21 mouse cellular contexts compared by ENCODE assay signal in the genomic region with DNA sequence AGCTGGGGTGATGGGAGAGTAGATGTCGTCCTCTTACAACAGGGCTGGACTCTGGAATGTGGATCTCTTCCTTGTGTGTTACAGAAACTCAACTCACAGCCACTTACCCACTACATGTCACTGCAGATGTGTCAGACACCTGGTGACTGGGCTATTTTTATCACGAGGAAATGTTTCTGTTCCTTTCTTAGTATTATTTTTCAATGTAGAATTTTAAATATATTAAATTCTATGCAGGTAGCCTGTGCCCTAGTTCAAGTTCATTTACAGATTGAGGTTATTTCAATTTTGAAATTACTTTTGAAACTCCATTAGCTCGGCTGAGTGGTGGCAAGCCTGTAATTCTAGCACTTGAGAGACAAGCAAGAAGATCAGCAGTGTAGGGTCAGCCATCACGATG.
A peak's percentile ranks its signal among the peaks of the same experiment; 100 is the strongest.
DNase-seq lines count a peak whose midpoint lies in the region; ATAC-seq and TF ChIP-seq lines count a peak whose summit lies in the region.
"Had no signal": no experiment of that assay in that cellular context is flagged by ENCODE, and none has a peak within 500 bp of the region (broad histone marks: within the 10 kb centered on the region; RNA-seq: fewer than 3 reads in every experiment).

No protein-coding gene starts in this region.

- H3K9ac ChIP-seq in heart, embryonic 11.5 days (ENCODE audit: low read depth, low read length), result no peak overlapping the region
- no peak overlapping the region for H3K9ac ChIP-seq in intestine, postnatal 0 days (ENCODE audit: low read depth, low read length)
- no peak overlapping the region for H3K9ac ChIP-seq in intestine, embryonic 15.5 days
- no peak overlapping the region for H3K9ac ChIP-seq in lung, postnatal 0 days (replicated peaks; ENCODE audit: low read depth)
- H3K9ac ChIP-seq: embryonic facial prominence, embryonic 13.5 days; forebrain, embryonic 12.5 days; hindbrain, embryonic 12.5 days had no signal

- no peak overlapping the region for H3K4me3 ChIP-seq in heart, embryonic 11.5 days (ENCODE audit: low read depth, low read length)
- H3K4me3 ChIP-seq in intestine, postnatal 0 days (ENCODE audit: low read depth, low read length), result no peak overlapping the region
- no peak overlapping the region for H3K4me3 ChIP-seq in intestine, embryonic 15.5 days (replicated peaks)
- no peak overlapping the region for H3K4me3 ChIP-seq in lung, postnatal 0 days (ENCODE audit: low read depth, low read length)
- H3K4me3 ChIP-seq: embryonic facial prominence, embryonic 13.5 days; forebrain, embryonic 12.5 days; hindbrain, embryonic 12.5 days had no signal

- no peaks in the 10 kb centered on the region for H3K4me1 ChIP-seq in heart, embryonic 11.5 days (ENCODE audit: control insufficient read depth, insufficient read depth, low read length)
- H3K4me1 ChIP-seq in intestine, postnatal 0 days (replicated peaks; ENCODE audit: control insufficient read depth, insufficient read depth, low read length), result peaks cover 3% of the 10 kb centered on the region; the same call in 1 of the 2 replicates
- H3K4me1 ChIP-seq in intestine, embryonic 15.5 days (replicated peaks), result 0 out of 2 replicates have a peak, but pooled peaks cover 8% of the 10 kb centered on the region
- peaks cover 9% of the 10 kb centered on the region; the same call in 1 of the 2 replicates for H3K4me1 ChIP-seq in lung, postnatal 0 days (ENCODE audit: insufficient read depth, low read depth, low read length)
- H3K4me1 ChIP-seq: forebrain, embryonic 12.5 days; hindbrain, embryonic 12.5 days had no signal

- DNase-seq in heart, adult 8-10 months (ENCODE audit: low spot score), result no peak
- DNase-seq in lung, postnatal 0 days (ENCODE audit: low spot score), result peak; percentile 39
- DNase-seq in lung, adult 18-20 months, result no peak
- DNase-seq in spleen, postnatal 4 days (ENCODE audit: low spot score in 2 of 2), result no peak
- DNase-seq: adrenal gland, postnatal 14 days; cerebellum, adult 11-12 months; cerebellum, adult 9-10 months; cerebellum, postnatal 25 days; gastrocnemius, postnatal 25 days; heart, postnatal 36 days; kidney, adult 18-20 months had no signal

- no peak for TF ChIP-seq CTCF in intestine, postnatal 0 days (IDR thresholded peaks at IDR 0.05; ENCODE audit: low read depth)
- TF ChIP-seq CTCF in lung, postnatal 0 days (IDR thresholded peaks at IDR 0.05), result no peak

- 56% methylated on average over 4 of the region's 4 CpGs for WGBS in heart, embryonic 11.5 days (ENCODE audit: insufficient replicate concordance)
- 57% methylated on average over 4 of the region's 4 CpGs for WGBS in intestine, postnatal 0 days
- WGBS in intestine, embryonic 15.5 days, result 73% methylated on average over 4 of the region's 4 CpGs
- 45% methylated on average over 4 of the region's 4 CpGs for WGBS in lung, postnatal 0 days

- 0 out of 2 replicates have a peak overlapping the region, but pooled peaks have one; percentile 7 for H3K27ac ChIP-seq in heart, embryonic 11.5 days (ENCODE audit: low read depth, low read length)
- peak overlapping the region; percentile 43; the same call in 1 of the 2 replicates for H3K27ac ChIP-seq in intestine, postnatal 0 days (ENCODE audit: low read depth, low read length)
- H3K27ac ChIP-seq in intestine, embryonic 15.5 days, result no peak overlapping the region
- peak overlapping the region; percentile 95 for H3K27ac ChIP-seq in lung, postnatal 0 days (ENCODE audit: low read length)
- H3K27ac ChIP-seq: embryonic facial prominence, embryonic 13.5 days; forebrain, embryonic 12.5 days; hindbrain, embryonic 12.5 days had no signal

- no peaks in the 10 kb centered on the region for H3K27me3 ChIP-seq in heart, embryonic 11.5 days (ENCODE audit: control insufficient read depth, insufficient read depth, low read length)
- no peaks in the 10 kb centered on the region for H3K27me3 ChIP-seq in intestine, postnatal 0 days (replicated peaks; ENCODE audit: control insufficient read depth, insufficient read depth, low read length)
- no peaks in the 10 kb centered on the region for H3K27me3 ChIP-seq in intestine, embryonic 15.5 days (replicated peaks)
- no peaks in the 10 kb centered on the region for H3K27me3 ChIP-seq in lung, postnatal 0 days (replicated peaks; ENCODE audit: insufficient read depth, low read length)
- H3K27me3 ChIP-seq: embryonic facial prominence, embryonic 13.5 days; forebrain, embryonic 12.5 days; hindbrain, embryonic 12.5 days had no signal

- H3K4me2 ChIP-seq in heart, embryonic 11.5 days, result no peak overlapping the region
- H3K4me2 ChIP-seq in intestine, postnatal 0 days (replicated peaks; ENCODE audit: low read depth), result no peak overlapping the region
- H3K4me2 ChIP-seq in intestine, embryonic 15.5 days (replicated peaks), result no peak overlapping the region
- no peak overlapping the region for H3K4me2 ChIP-seq in lung, postnatal 0 days (replicated peaks; ENCODE audit: low read depth, low read length)
- H3K4me2 ChIP-seq: embryonic facial prominence, embryonic 13.5 days; forebrain, embryonic 12.5 days; hindbrain, embryonic 12.5 days had no signal

- no peak; the same call in 1 of the 2 replicates for TF ChIP-seq EP300 in lung, postnatal 0 days (IDR thresholded peaks at IDR 0.05)

- peaks cover 5% of the 10 kb centered on the region; the same call in 1 of the 2 replicates for H3K36me3 ChIP-seq in heart, embryonic 11.5 days (ENCODE audit: control insufficient read depth, insufficient read depth, low read length)
- no peaks in the 10 kb centered on the region for H3K36me3 ChIP-seq in intestine, postnatal 0 days (ENCODE audit: control insufficient read depth, insufficient read depth)
- H3K36me3 ChIP-seq in intestine, embryonic 15.5 days, result no peaks in the 10 kb centered on the region
- H3K36me3 ChIP-seq in lung, postnatal 0 days (ENCODE audit: insufficient read depth, low read length), result no peaks in the 10 kb centered on the region
- H3K36me3 ChIP-seq: embryonic facial prominence, embryonic 13.5 days; forebrain, embryonic 12.5 days; hindbrain, embryonic 12.5 days had no signal

- no peaks in the 10 kb centered on the region for H3K9me3 ChIP-seq in heart, embryonic 11.5 days (replicated peaks; ENCODE audit: control insufficient read depth, low read length)
- no peaks in the 10 kb centered on the region for H3K9me3 ChIP-seq in intestine, postnatal 0 days (ENCODE audit: control insufficient read depth)
- no peaks in the 10 kb centered on the region for H3K9me3 ChIP-seq in intestine, embryonic 15.5 days
- no peaks in the 10 kb centered on the region for H3K9me3 ChIP-seq in lung, postnatal 0 days (ENCODE audit: low read length)
- H3K9me3 ChIP-seq: embryonic facial prominence, embryonic 13.5 days; forebrain, embryonic 12.5 days; hindbrain, embryonic 12.5 days had no signal

- ATAC-seq in heart, embryonic 11.5 days (replicated peaks; ENCODE audit: insufficient number of reproducible peaks, low FRiP score, low TSS enrichment), result no peak
- ATAC-seq in intestine, postnatal 0 days, result peak; percentile 11; the same call in 1 of the 2 replicates
- no peak for ATAC-seq in intestine, embryonic 15.5 days
- ATAC-seq in lung, postnatal 0 days, result no peak
- ATAC-seq: CD4-positive, CD25-positive, alpha-beta regulatory T cell, adult 4 months; forebrain, embryonic 16.5 days; hindbrain, embryonic 16.5 days; inflammation-experienced regulatory T-cells, adult 6 months had no signal
